Mouse (Mus musculus) testis, adult 2 months (tissue): ENCODE results near the gene Bag1.

ENCODE experiments used
- CTCF ChIP-seq: fragments of 200-500 bp; IDR thresholded peaks from 2 replicates; pipeline ENCODE4 v1.5.1; 2012; ENCODE audit warnings: low read depth, mild to moderate bottlenecking, inconsistent platforms, low read length, moderate library complexity; ENCODE audit not compliant: control insufficient read depth, insufficient read depth, insufficient replicate concordance
- POLR2A ChIP-seq: fragments of 200-500 bp; IDR thresholded peaks from 2 replicates; pipeline ENCODE4 v1.6.1; 2012; ENCODE audit warnings: low read depth, mild to moderate bottlenecking, inconsistent platforms, low read length, moderate library complexity; ENCODE audit not compliant: control insufficient read depth

- TF ChIP-seq CTCF (no peak), POLR2A (peak; percentile 92)
Measured at GRCm38 (mm10) chr4:40970842-40971701, 23.0 kb upstream of the Bag1 start, which contains the start of gene Nfx1.
